Mouse (Mus musculus): ENCODE measurements at regions not wholly inside any gene's neighbourhood (a gene's known extent, or its start where the extent isn't known, plus 50 kb on each side); places are given as distances from the start of the nearest gene placed in this dataset.

DNA sequence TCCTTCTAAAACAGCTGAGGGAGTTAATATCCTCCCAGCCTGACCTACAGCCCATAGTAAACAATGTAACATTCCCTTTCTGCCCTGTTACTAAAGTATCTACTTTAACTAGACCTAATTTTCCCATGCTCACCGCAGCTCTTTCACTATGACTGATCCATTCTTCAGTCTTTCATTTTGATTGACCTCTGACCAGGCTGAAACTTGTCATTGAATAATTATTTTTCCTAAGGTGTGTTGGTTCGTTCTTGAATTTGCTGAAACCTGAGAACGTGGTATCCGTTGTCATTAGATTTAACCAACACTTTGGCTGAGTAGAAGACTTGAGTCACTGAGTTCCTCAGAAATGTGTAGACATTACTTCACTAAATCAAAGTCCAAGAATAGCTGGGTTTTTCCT lies 168.7 kb downstream of the Sptssa start:
- no peak for TF ChIP-seq CTCF (IDR thresholded peaks at IDR 0.05; ENCODE audit: low read depth, low read length)
- no peak for TF ChIP-seq POLR2AphosphoS5 (IDR thresholded peaks at IDR 0.05; ENCODE audit: insufficient replicate concordance, low read depth, low read length)
- no peak for TF ChIP-seq TAL1 (conservative IDR thresholded peaks at IDR 0.05; ENCODE audit: low read depth, low read length)

Measured in G1E (cell line).